Mouse (Mus musculus): Measurements from ENCODE around the gene Sgce.

DNA sequence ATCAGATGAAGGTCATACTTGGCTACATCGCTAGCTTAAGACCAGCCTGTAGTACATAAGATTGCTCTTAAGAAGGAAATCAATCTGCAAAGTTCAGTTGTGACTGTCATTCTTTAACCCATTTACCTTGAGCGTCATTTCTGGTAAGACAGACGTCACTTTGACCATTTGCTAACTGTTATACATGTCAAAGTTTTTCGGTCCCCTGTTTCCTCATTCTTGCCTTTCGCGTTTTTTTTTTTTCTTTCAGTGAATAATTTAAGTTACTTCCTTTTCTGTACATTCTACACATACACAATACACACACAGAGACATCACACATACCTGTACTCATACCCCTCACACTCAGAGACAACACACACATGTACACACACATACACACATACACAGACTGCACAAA lies 81.9 kb downstream of the Sgce start:
- TF ChIP-seq POLR2A (IDR thresholded peaks at IDR 0.05; ENCODE audit: control insufficient read depth in 1 of 2, insufficient read depth in 1 of 2, low read depth in 1 of 2, low read length in 2 of 2, poor library complexity in 1 of 2) (no peak), SIN3A (IDR thresholded peaks at IDR 0.05; ENCODE audit: low read length) (no peak)

Data from MEL (cell line).